Mouse (Mus musculus): Measurements from ENCODE around the gene Tmem151b. TPM values are rescaled to one million over a fixed set of nuclear protein-coding genes. Genes with fewer than 3 reads are reported as not detected.

Tmem151b gene
- polyA plus RNA-seq, 1 experiment from 2014 or later: 9.7 TPM

DNA sequence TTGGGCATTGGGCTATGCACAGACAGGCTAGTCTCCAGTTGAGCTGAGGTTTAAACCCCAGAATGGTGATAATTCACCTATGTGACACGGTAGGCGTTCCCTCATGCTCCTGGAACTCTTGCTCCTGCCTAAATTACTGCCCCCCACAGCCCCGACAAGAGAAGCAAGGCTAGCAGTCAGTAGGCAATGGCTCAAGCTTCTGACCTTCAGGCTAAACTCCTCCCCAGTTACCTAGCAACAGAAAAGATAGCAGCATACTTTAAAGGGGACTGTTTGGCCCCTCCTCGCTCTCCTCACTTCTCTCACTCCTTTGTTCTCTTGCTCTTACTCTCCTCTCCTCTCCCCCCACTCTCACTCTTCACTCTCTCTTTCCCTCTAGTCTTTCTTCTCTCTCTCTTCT is 48.5 kb downstream of the Tmem151b start:
- H3K27ac ChIP-seq: no peak overlapping the region
- no peak for ATAC-seq (ENCODE audit: insufficient number of reproducible peaks, insufficient read depth, low FRiP score, low TSS enrichment, low read depth)
- H3K4me1 ChIP-seq (replicated peaks): peaks cover under 1% of the 10 kb centered on the region; the same call in 1 of the 2 replicates
- no peaks in the 10 kb centered on the region for H3K27me3 ChIP-seq
- H3K4me2 ChIP-seq: no peak overlapping the region
- H3K9me3 ChIP-seq: no peaks in the 10 kb centered on the region
- H3K36me3 ChIP-seq: no peaks in the 10 kb centered on the region
- H3K4me3 ChIP-seq (replicated peaks): no peak overlapping the region
- no peak overlapping the region for H3K9ac ChIP-seq (replicated peaks)
- WGBS: 36% methylated on average over 4 of the region's 4 CpGs

DNA sequence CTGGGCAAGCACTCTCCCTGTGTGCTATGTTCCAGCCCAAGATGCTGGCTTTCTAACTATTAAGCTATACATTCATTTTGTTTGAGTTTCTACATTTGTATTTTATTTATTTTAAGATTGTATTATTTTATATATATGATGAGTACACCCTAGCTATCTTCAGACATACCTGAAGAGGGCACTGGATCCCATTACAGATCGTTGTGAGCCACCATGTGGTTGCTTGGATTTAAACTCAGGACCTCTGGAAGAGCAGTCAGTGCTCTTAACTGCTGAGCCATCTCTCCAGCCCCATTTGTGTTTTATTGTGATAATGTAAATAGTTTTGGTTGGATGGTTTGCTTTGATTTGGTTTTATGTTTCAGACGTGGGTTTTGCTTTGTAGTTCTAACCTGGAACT is 50.0 kb downstream of the Tmem151b start:
- Histone ChIP-seq H3K4me2 (no peak overlapping the region), H3K4me1 (replicated peaks) (no peaks in the 10 kb centered on the region), H3K27ac (no peak overlapping the region), H3K27me3 (no peaks in the 10 kb centered on the region), H3K9me3 (no peaks in the 10 kb centered on the region), H3K4me3 (replicated peaks) (no peak overlapping the region), H3K36me3 (no peaks in the 10 kb centered on the region), H3K9ac (replicated peaks) (no peak overlapping the region)
- 41% methylated on average over 2 of the region's 2 CpGs for WGBS
- no peak for ATAC-seq (ENCODE audit: insufficient number of reproducible peaks, insufficient read depth, low FRiP score, low TSS enrichment, low read depth)

DNA sequence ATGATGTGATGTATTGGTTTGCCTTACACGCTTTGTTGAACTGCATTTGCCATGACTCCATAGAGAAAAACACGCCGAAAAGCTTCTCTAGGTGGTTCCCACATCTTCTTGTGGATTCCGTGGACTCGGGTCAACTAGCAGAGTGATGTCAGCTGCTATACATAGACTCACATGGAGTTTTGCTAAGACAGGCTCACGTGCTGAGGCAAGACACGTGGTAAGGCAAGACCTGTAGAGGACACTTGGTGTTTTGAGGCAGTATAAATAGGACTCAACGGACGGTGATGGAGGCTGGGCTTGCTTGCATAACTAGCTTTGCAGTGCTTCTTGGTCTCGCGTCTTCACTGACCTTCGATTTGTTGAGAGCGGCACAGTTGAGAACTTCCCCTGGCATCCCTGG is 51.1 kb downstream of the Tmem151b start:
- Histone ChIP-seq H3K27ac (no peak overlapping the region), H3K9ac (replicated peaks) (no peak overlapping the region), H3K4me1 (replicated peaks) (no peaks in the 10 kb centered on the region), H3K9me3 (no peaks in the 10 kb centered on the region), H3K36me3 (no peaks in the 10 kb centered on the region), H3K27me3 (peaks cover 3% of the 10 kb centered on the region; the same call in 1 of the 2 replicates), H3K4me3 (replicated peaks) (no peak overlapping the region), H3K4me2 (no peak overlapping the region)
- 83% methylated on average over 13 of the region's 13 CpGs for WGBS
- ATAC-seq (ENCODE audit: insufficient number of reproducible peaks, insufficient read depth, low FRiP score, low TSS enrichment, low read depth): no peak

DNA sequence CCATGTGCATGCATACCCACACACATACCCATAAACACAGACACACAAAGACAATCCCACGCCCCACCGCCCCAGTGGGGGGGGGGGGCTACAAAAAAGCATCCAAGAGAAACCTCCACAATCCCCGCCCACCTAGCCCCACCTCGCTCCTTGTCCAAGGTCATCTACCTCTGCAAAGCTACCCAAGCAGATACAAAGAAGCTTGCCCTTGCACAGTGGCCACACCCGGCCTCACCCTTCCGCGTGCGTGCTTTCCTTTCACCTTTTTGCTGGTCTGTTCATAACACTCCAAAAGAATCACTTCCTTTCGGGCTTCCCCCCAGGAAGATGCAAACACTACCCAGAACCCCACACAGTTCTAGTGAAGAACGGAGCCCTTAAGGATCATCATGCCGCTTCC is 54.1 kb downstream of the Tmem151b start:
- no peak for ATAC-seq (ENCODE audit: insufficient number of reproducible peaks, insufficient read depth, low FRiP score, low TSS enrichment, low read depth)
- no peak overlapping the region for H3K27ac ChIP-seq
- 86% methylated on average over 11 of the region's 11 CpGs for whole genome bisulfite sequencing

More for the DNA sequence above, 54.1 kb downstream of the Tmem151b start:
- Histone ChIP-seq H3K9me3 (no peaks in the 10 kb centered on the region), H3K4me1 (replicated peaks) (no peaks in the 10 kb centered on the region), H3K4me2 (no peak overlapping the region), H3K36me3 (no peaks in the 10 kb centered on the region), H3K9ac (replicated peaks) (no peak overlapping the region), H3K27me3 (peaks cover 7% of the 10 kb centered on the region; the same call in 1 of the 2 replicates), H3K4me3 (replicated peaks) (no peak overlapping the region)

Other genes starting within 250 kb of the Tmem151b start
- gene Cdc5l, start 115.9 kb downstream of the Tmem151b start, polyA plus RNA-seq (2016; fragmentation: Nextera tagmentation; extraction: Ambion mirVana): 79.2 and 79.8 TPM in 2 replicates
- gene Spats1, start 74.3 kb downstream of the Tmem151b start, polyA plus RNA-seq (2016; fragmentation: Nextera tagmentation; extraction: Ambion mirVana): 0.83 and 1.1 TPM in 2 replicates
- gene Aars2, start 42.8 kb downstream of the Tmem151b start, polyA plus RNA-seq (2016; fragmentation: Nextera tagmentation; extraction: Ambion mirVana): 25.0 and 27.7 TPM in 2 replicates
- gene Tcte1, start 26.2 kb downstream of the Tmem151b start, polyA plus RNA-seq (2016; fragmentation: Nextera tagmentation; extraction: Ambion mirVana): 0.91 and 1.3 TPM in 2 replicates
- gene Nfkbie, start 6.0 kb upstream of the Tmem151b start, polyA plus RNA-seq (2016; fragmentation: Nextera tagmentation; extraction: Ambion mirVana): 6.5 and 6.6 TPM in 2 replicates
- 96.9 and 106 TPM in 2 replicates for gene Slc35b2, start 14.2 kb upstream of the Tmem151b start, polyA plus RNA-seq (2016; fragmentation: Nextera tagmentation; extraction: Ambion mirVana)
- gene Hsp90ab1, start 23.6 kb upstream of the Tmem151b start, polyA plus RNA-seq (2016; fragmentation: Nextera tagmentation; extraction: Ambion mirVana): 1,474 and 1,563 TPM in 2 replicates
- 55.4 and 58.7 TPM in 2 replicates for gene Slc29a1, start 49.9 kb upstream of the Tmem151b start, polyA plus RNA-seq (2016; fragmentation: Nextera tagmentation; extraction: Ambion mirVana)
- 15.8 and 16.4 TPM in 2 replicates for gene Mymx, start 52.4 kb upstream of the Tmem151b start, polyA plus RNA-seq (2016; fragmentation: Nextera tagmentation; extraction: Ambion mirVana)
- 0.65 and 0.83 TPM in 2 replicates for gene Capn11, start 109.6 kb upstream of the Tmem151b start, polyA plus RNA-seq (2016; fragmentation: Nextera tagmentation; extraction: Ambion mirVana)
- 143 and 153 TPM in 2 replicates for gene Mrpl14, start 136.6 kb upstream of the Tmem151b start, polyA plus RNA-seq (2016; fragmentation: Nextera tagmentation; extraction: Ambion mirVana)
- gene Tmem63b, start 137.2 kb upstream of the Tmem151b start, polyA plus RNA-seq (2016; fragmentation: Nextera tagmentation; extraction: Ambion mirVana): 34.1 and 35.8 TPM in 2 replicates
- not detected in 2 replicates for gene 1600014C23Rik, start 184.2 kb upstream of the Tmem151b start, polyA plus RNA-seq (2016; fragmentation: Nextera tagmentation; extraction: Ambion mirVana)